Mouse (Mus musculus) telencephalon, adult 2 months (tissue): Measurements from ENCODE around the gene Fanci.

ENCODE experiments used
- DNase-seq: peaks from one replicate; pipeline ENCODE4 v3.0.0-alpha.2; 2011; ENCODE audit warnings: low read depth, low spot score

Fanci gene

DNA sequence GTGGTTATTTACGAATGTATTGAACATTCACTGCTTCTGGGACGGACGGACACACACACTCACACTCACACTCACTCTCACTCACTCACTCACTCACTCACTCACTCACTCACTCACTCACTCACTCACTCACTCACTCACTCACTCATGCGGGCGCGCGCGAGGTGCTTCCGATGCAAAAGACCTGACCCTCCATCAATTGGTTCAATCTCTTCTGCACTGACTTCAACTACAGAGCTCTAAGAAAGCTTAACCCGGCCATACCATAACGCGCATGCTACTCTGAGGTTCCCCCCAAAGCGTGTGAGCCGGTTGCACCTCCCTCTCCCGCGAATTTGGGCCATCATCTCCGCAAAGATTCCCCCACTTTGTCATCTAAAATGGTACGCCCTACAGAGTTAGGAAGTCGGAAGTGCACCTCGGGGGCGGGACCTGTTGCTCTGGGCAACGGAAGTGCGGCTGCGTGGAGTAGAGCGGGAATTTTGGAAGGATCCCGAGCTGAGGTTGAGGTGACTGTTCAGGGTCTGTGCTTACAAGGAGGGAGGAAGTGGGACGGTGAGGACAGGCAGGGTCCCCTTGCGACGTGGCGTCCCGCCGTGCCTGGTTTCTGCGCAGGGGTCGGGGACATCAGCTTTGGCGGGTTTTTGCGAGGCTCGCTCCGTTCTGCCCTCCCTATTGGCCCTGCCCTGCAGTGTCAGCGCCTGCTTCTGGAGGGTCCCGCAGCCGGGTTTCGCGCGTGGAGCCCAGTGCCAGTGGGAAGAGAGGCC lies at the start of gene Fanci:
TSS of gene Fanci (plus strand) at position 47 of the 767 bp plus-strand sequence.
- DNase-seq = peak; percentile 90

DNA sequence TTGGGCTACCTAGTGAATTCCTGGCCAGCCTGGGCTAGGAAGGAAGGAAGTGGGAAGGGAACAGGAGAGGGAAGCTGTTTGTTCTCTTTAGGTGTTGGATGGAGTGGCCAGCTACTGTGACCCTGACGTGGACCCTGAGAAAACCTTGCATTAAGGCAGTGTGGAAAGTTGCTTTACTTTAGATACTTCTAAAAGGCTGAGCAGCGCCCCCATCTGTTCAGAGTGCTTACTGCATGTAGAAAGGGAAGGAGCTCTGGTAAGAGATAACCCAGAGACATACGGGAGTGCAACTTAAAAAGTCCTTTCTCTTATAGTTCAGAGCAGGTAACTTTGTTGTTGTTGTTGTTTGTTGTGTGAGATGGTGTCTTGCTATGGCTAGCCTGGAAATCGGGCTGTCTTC lies 45.8 kb upstream of the Fanci start:
- DNase-seq = no peak

DNA sequence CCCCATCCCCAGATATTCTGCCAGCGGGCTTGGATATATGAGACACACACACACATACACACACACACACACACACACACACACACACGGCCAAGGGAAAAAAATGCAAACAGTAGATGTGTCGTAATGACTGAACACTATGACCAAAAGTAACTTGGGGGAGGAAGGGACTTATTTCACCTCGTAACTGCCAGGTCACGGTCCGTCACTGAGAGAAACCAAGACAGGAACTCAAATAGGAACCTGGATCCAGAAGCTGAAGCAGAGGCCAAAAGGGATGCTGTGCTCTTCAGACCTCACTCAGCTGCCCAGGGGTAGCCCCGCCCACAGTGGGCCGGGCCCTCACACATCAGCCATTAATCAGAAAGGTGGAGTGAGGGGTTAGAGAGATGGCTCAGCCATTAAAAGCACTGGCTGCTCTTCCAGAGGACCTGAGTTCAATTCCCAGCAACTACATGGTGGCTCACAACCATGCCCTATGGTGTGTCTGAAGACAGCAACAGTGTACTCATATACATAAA lies 45.1 kb upstream of the Fanci start:
- DNase-seq = no peak

DNA sequence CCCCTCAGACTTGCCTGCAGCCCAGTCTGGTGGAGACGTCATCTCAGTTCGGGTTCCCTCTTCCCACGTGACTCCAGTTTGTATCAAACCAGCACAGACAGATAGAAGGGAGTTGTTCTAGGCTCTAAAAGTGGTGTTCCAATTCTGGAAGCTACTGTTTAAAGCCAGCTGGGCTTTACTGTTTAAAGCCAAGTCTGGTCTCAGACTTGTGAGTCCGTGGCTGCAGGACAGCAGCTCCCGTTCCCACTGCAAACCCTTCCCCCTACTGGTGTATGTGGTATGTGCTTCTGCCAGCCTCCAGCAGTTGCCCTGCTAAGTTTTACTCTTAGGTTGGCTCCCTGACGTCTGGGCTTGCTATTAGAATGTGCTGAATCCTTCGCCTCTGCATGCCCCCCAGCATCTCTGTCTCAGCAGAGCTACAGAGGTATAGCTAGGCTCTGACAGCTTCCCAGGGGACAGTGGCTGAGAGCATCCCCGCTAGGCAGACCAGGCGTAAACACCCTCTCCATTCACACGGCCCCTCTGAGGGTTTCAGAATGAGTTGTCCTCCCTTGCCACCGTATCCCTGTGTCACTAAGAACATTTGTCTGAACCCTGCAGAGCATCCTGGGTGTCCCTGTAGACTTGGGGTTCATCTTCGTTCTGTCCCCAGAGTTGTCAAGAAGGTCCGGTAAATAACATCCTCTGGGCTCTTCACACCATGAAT lies 44.5 kb upstream of the Fanci start:
- DNase-seq = peak; percentile 64

DNA sequence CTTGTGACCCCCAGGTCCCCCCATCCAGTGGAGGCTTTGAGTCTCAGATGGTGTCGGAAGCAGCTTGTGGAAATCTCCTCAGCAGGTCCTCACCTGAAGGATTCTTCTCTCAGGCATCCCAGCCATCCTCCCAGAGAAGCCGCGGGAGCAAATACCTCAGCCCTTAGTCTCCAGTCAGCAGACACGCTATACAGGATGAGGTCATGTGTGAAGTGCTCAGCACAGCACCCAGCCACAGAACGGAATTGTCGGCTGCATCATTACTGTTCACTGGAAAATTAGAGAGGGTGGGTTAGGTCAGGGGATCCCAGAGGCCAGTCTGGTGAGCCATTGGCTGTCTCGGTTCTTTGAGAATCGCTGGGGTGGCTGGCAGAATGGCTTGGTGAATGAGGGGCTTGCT lies 42.9 kb upstream of the Fanci start:
- DNase-seq = no peak

DNA sequence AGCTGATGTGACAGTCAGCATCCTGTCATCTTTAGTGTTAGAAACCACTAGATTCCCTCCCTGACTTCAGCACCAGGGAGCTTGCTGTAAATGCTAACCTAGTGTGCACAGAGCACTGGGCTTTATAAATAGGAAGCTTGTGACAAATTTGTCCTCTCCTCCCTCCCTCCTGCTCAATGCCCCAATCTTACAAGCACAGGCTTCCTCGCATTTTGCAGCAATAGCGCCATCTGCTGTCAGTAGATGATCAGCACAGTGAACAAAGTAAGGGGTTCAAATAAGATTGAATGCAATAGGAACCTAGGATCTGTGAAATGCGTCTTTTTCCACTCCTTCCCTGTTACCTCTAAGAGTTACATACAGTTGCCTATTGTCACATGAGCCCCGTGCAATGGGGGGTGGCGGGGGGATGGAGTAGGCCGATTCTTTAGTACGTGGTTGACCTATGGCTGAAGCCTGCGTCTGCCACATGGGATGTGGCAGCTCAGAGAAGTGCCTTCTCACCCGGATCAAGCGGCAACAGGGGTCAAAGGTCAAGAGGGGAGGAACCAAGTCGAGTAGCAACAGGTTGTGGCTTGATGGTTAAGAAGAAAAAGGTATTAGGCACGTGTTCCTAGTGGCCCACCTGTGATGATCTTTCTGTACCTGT lies 41.9 kb upstream of the Fanci start:
- peak; percentile 91 for DNase-seq

DNA sequence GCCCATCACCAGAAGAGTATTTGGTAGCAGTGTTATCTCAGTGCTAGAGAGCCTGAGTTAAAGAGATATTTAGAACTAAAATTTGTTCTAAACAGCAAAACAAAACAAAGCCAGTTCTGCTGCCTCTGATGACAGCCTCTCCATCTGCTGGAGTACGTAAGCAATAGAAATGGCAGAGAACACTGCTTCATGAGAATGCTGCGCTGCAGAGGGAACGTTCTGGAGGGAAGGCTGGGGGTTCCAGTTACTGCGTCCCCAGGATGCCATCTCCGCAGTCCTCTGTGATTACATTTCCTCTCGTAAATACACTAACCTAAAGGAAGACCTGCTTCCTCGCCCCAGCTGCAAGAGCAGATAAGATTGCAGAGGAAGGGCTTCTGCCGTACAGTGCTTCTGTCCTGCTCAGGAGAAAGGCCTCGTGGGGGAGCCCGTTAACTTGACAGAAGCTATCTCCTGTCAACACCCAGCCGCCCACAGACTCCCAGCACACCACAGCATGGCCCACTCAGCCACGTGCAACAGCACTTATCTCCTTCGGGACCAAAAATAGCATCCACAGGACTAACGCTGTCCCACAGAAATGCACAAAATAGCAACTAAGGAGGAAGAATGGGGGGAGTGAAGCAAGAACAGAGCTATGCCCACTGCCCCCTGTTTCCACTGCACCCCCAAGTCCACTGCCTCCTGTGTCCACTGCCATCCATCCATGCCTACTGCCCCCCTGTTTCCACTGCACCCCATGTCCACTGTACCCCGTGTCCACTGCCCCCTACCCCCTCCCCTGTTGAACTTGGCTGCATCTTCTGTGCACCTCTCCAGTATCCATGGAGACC lies 33.2 kb upstream of the Fanci start:
- peak; percentile 94 for DNase-seq

DNA sequence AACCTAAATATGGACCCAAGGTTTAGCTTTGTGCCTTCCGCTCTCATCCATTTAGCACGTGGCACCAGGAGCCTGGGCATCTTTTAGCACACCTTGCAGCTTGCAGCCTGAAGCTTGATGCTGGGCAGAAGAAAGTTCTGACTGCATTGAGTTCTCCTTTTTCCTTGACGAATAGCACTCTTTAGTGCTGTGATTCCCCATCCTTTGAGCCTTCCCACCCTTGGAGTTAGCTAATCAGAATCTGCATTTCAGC lies 32.6 kb upstream of the Fanci start:
- peak; percentile 60 for DNase-seq

DNA sequence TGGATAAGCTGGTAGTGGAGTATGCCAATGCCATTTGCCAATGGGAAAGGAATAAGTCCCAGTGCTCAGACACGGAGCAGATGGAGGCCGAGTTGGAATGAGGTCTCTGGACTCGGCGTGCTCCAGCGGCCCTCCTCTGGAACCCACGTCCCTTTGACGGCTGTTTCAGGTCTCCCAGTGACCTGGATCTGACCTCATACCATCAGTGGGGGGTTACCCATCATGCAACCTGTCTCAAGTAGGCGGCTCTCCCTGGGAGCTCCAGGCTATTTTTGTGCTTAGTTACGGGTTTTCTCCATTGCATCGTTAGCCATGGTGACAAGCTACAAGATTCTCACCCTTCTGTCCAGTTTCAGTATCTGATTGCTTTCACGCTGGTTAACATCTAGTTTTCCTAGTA lies 31.7 kb upstream of the Fanci start:
- peak; percentile 38 for DNase-seq

DNA sequence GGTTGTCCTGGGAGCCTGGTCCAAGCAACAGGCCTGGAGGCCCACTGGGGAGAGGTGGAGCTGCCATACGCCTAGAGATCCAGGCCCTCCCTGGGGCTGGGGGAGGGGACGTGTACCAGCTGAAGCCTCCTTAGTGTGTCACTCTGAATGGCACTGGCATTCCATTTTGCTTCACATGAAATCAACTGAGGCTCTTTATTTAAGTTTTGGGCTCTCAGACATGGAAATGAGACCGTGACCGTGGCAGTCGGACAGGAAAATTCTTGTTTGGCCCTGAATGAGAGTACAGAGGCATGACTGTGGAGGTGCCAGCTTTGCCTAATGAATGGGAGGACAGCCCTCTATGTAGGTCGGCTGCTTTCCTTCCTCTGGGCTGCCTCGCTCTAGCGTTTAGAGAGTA lies 29.5 kb upstream of the Fanci start:
- DNase-seq = peak; percentile 40

DNA sequence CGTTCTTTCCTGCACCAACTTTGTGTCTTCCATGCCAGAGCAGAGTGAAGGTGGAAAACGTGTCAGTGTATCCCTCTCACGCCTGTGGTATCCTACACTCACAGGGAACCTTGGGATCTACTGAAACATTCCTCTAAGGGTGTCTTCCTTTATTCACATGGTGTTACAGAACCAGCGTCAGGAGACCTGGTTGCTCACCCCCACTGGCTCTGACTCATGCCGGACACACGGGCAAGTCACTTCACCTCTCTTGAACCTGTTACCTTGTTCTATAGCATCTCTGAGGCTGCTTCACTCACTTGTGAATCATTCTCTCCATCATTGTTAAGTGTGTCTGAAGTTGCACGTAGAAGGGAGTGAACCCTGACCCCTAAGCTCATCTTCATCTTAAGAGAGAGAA lies 28.9 kb upstream of the Fanci start:
- no peak for DNase-seq

DNA sequence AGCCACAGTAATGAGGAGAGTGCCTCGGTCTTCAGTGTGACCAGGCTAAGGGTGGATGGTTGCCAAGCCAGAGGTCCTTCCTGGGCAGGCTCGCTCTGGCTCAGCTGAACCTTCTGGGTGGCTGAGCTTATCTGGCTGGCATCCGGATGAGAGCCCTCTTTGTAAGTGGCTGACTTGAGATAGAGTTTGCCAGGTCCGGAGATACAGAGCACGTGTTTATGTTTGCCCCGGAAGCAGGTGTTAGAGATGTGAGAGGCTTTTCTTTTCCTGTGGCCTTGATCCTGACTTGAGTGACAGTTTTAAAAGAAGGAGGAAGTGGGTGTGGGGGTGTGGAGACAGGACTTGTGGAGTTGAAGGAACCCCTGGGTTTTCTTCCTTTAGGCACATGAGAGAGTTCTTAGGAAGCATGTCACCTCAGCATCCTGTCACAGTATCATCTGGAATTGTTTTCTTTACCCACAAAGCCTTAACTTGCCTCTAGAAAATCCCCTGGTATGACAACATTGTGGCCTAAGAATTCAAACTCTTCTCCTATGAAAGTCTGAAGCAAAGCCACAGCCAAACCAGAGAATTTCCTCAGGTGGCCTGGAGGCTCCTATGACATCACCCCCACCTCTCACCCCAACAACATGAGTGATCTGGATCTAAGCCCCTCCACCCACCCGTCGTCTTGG lies 28.2 kb upstream of the Fanci start:
- DNase-seq = no peak

DNA sequence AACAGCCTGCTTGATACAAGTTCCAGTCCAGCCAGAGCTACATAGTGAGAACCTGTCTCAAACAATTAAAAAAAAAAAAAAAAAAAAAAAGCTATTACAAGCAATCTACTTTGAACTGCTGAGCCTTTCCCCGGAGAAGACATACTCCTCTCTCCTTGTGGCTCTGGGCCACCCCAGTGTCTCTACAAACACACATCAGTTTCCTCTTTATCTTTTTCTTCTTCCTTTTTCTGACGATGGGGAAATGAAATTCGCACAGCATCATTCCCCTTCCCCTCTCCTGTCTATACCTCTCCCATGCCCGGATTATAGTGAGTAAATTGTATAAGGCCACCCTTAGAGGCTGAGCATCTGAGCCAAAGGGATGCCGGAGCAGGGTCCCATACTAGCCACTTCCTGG lies 23.1 kb upstream of the Fanci start:
- DNase-seq = no peak

DNA sequence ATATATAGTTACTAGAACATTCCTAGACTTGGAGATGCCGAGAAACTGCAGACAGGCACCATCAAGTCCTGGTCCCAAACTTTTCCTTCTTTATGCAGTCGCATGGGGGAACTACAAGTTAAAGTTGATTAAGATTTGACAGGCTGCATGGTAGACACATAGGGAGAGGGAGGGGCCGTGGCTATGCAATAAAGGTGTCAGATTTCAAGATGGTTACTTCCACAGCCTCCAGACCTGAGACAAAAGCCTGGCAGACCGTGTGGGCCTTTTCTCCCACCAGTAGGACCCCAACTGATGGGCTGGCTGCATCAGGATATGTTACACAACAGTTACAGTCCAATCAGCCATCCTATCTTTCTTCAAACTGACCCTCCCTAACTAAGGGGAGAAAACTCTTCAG lies 22.3 kb upstream of the Fanci start:
- no peak for DNase-seq

DNA sequence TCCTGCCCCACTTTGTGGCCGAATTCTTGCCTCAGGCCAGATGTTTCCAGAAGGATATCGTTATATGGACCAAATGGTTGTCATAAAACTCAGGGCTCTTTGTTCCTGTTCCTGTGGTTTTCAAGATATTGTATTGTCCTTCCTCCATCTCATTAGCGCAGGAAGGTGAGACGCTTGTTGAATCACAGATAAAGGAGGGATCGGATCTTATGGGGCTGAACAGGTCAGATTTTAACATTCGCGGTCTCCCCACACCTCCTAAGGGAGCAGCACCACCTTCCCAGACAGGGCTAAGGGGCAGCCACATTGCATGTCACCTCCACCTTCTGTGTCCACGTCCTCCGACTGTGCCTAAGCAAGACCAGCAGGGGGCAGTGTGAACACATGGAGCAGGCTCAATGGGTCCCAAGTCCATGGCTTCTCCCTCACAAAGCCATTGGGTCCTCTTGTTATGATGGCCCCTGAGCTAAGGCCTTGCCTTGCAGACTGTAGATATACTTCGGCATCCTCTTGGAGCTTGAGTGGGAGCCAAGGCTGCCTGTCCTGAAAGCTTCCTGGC lies 20.3 kb upstream of the Fanci start:
- peak; percentile 38 for DNase-seq

DNA sequence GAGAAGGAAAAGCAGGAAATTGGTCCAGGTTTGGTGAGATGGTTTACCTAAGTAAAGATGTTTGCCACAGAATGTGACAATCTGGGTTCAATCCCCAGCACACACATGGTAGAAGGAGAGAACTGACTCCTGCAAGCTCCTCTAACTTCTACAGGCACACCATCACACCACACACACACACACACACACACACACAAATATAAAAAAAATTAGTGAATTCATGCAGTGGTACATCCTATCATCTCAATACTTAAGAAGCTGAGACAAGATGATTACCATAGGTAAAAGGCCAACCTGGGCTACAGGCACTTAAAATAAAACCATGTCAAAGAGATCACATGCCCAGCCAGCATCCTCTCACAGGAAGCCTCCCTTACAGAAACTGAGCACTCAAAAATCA lies 17.7 kb upstream of the Fanci start:
- no peak for DNase-seq

DNA sequence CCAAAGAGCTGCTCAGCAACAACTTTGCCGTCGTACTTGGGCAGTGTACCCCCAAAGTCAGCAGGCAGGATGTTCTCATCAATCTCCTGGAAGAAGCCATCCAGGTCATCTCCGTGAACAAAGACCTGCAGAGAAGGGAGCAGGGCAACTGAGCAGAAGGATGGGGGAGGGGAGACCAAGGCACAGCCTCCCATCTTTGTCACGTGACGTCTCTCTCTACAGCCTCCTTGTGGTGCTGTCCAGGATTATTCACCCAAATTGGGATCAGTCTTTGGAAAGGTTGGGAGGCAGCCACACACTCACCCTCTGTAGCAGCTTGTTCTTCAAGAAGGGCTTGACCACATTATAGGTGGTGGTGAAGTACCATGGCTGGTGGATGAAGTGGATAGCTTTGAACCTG lies 16.1 kb upstream of the Fanci start:
- no peak for DNase-seq

DNA sequence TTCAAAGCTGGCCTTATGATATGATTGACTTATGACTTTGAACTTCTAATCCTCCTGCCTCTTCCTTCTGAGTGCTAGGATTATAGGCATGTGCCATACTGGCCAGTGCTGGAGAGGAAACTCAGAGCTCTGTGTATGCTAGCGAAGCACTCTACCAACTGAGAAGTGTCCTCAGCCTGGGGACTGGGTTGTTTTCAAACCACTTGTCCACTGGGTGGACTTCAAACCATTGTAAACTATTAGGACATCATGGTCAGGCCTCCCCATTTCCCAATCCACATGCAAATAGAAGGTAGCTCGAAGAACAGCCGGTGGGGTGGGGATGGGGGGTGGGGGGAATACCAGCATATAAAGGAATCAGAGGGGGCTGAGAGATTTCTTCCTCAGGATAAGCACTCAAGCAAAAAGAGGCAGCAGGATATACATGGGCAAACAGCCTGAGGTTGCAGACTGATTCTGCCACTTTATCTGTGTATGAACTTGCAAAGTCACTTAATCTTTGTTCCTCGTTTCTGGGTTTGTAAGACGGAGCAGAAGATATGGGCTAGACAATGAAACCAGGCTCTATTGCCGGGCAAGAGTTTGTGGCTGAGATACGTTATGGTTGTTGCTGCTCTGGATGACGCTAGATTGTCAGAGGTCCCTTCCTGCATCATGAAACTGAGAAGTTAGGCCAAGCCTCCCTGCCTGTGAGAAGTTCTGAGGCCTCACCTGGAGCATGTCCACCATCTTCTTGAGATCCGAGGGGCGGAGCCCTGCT lies 15.0 kb upstream of the Fanci start:
- DNase-seq = no peak

DNA sequence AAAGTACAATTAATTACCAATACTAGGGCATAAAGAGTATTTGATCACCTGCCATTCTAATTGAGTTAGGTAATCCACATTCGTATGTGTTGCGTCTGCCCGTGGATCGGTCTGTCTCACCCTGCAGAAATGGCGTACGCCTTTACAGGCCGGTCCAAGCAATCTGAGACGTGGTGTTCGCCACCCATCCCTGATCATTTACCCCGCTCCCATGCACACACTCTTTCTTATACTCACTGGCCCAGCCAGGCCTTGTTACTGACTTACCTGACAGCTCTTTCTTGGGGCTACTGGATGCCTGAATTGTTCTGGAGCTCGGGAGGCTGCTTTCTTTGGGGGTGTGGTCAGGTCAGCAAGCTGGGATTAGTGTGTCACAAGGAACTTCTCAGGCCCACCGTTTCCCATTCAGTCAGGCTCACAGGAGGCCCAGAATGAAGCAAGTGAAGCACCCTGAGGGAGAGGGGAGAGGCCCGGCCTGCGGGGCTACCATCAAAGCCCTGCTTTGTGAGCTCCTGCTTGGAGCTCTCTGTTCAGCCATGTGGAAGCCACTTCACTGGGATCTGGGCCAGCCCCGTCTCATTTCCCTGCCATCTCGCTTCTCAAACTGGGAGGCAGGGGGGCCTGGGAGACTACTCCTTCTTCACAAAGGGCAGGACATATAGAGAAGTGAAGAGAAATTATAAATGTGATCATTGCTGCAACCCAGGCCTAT lies 5.2 kb upstream of the Fanci start, which contains the start of gene Rlbp1:
TSS of gene Rlbp1 (minus strand) at position 627 of the 712 bp plus-strand sequence.
- DNase-seq = no peak

DNA sequence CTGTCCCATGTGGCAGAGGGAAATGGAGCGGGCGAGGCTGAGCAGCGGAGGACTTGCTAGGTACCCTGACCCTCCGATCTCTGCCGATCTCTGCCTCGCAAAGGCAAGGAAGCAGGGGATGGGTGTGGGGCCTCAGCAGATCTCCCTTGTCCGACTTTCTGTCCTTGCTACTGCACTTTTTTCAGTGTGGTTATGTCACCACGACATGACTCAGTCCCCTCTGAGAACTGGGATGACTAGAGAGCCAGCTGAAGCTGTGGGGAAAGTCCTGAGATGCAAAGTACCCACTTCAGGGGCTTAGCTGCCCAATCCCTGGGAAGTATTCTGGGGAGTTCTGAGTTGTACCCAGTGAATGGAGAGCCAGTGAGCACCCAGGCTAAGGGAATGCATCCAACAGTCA lies 4.6 kb upstream of the Fanci start:
- no peak for DNase-seq
